Mouse (Mus musculus) lung, embryonic 16.5 days (tissue): ENCODE results near the gene Tcf12. TPM values are rescaled to one million over a fixed set of nuclear protein-coding genes. Genes with fewer than 3 reads are reported as not detected.

Source experiments
- ATAC-seq: fragments of 200-750 bp; cut with Nextera tagmentation; 2 replicates; pipeline ENCODE4 v1.8.0; 2017; ENCODE audit warnings: low read depth, mild to moderate bottlenecking, moderate library complexity
- H3K27ac ChIP-seq: fragments of 300-500 bp; sonication (generic); 2 replicates; pipeline ENCODE4 v1.5.1; 2014; ENCODE audit warnings: mild to moderate bottlenecking, control low read depth, low read length
- H3K27me3 ChIP-seq: fragments of 300-500 bp; sonication (generic); 2 replicates; pipeline ENCODE4 v1.6.1; 2014; ENCODE audit warnings: low read depth, low read length, mixed read lengths; ENCODE audit not compliant: control insufficient read depth, insufficient read depth
- H3K36me3 ChIP-seq: fragments of 300-500 bp; sonication (generic); 2 replicates; pipeline ENCODE4 v1.6.1; 2014; ENCODE audit warnings: low read length; ENCODE audit not compliant: control insufficient read depth, insufficient read depth
- H3K4me1 ChIP-seq: fragments of 300-500 bp; sonication (generic); replicated peaks from 2 replicates; pipeline ENCODE4 v1.6.1; 2014; ENCODE audit warnings: low read length, mixed read lengths; ENCODE audit not compliant: control insufficient read depth, insufficient read depth
- H3K4me2 ChIP-seq: fragments of 300-500 bp; sonication (generic); 2 replicates; pipeline ENCODE4 v1.6.1; 2014; ENCODE audit warnings: low read depth, low read length, control low read depth
- H3K4me3 ChIP-seq: fragments of 300-500 bp; sonication (generic); 2 replicates; pipeline ENCODE4 v1.5.1; 2014; ENCODE audit warnings: mild to moderate bottlenecking, low read length, control low read depth
- H3K9ac ChIP-seq: fragments of 300-500 bp; sonication (generic); 2 replicates; pipeline ENCODE4 v1.6.1; 2014; ENCODE audit warnings: low read length, control low read depth
- H3K9me3 ChIP-seq: fragments of 300-500 bp; sonication (generic); 2 replicates; pipeline ENCODE4 v1.6.1; 2016; ENCODE audit warnings: low read length; ENCODE audit not compliant: control insufficient read depth
- WGBS: fragments of 180-500 bp; shearing (Covaris S2); extraction: QIAGEN DNeasy Blood & Tissue Kit; methylation state at CpG from one replicate; pipeline ENCODE4 v1.1.7; 2014; 5-methylcytosine and 5-hydroxymethylcytosine counted together
- polyA plus RNA-seq: library from polyadenylated mRNA; unstranded; fragments of >200 nt; fragmentation: Nextera tagmentation; extraction: Ambion mirVana; gene quantifications from 2 replicates; pipeline ENCODE4 v1.2.1, GENCODE M21; 2015

Tcf12 gene
- polyA plus RNA-seq, 1 experiment from 2014 or later, result 60.4 TPM

DNA sequence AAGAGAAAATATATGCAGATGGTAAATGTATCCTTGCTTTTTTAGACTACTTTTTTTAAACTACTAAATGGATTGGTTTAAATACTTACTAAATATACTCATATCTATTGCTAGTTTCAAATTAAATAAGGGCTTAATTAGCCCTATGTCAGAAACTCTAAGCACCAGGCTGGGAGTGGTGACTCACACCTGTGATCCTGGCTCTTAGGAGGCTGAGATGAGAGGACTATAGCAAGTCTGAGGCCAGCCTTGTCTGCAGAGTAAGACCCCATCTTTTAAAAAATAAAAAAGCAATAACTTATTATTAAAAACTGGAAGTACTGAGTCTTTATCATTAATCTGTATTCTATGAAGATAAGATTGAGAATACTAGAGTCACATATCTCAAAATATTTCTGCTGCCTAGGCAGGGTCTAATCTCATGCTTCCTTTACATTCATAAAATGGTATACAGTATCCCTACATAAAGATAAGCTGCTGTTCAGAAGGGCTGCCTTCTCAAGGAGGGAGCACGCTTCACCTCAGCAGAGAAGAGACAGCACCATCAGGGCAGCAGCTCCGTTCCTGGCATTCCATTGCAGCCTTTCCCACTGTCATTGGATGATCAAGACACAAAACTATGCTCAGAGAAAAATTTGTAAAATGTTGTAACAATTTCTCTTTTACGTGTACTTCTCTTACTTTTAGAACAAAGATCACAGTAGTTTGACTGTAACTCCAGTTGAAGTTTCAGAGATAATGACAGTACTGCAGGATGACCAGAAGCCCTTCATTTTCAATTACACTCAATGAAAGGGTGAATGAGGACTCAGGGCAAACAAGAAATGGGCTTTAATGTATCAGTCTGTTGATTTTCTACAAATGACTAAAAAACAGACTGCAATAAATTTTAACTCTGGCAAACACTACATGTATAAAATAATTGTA, 181.0 kb downstream of the Tcf12 start:
- Histone ChIP-seq H3K27ac (no peak overlapping the region), H3K4me2 (no peak overlapping the region), H3K36me3 (no peaks in the 10 kb centered on the region), H3K4me1 (no peaks in the 10 kb centered on the region), H3K4me3 (no peak overlapping the region), H3K9me3 (no peaks in the 10 kb centered on the region), H3K9ac (no peak overlapping the region), H3K27me3 (no peaks in the 10 kb centered on the region)
- 68% methylated on average over 3 of the region's 3 CpGs for WGBS
- ATAC-seq, result no peak

DNA sequence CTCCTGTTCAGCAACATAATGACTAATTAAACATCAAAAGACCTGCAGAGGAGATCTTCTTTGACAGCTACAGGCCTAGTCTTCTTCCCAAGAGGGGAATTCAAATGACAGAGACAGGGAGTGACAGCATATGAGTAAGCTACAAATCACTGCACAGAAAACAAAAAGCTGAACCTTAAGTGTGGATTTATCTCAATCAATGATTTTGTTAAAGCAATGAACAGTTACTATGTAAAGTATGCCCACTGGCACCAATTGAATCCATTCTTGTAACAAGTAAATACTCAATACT, 195.1 kb downstream of the Tcf12 start:
- no peak for ATAC-seq

DNA sequence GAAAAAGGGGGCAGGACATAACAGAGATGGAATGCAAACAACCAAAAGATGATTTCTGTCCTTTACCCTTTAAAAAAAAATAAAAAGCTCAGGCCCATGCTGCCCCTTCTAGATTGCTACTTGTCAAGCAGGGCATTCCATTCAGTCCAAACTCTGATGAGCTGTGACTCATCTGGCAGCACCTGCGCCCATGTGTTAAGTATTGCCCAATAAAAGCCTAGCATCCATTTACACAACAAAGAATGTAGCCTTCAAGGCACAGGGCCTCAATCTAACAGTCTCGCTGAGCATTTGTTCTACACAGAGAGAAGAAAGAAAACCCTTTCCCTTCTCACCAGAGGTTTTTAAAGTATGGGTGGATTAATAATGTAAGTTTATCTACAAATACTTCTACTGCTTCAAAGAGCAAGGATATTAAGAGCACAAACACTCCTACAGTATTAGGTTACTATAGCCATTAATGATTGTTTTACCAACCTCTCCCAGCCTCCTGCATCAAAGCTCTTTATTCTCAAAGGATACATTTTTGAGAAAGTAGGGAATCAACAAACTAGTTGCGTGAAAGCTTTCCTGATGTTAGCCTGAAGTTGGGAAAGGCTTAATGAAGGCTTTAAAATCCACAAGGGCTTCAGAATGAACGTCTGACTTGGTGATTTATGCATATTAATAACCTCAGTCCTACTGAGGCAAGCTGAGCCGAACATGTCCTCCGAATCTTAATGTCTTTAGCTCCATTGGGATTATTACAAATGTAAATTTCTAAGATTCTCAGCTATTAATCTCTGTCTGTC, 195.6 kb downstream of the Tcf12 start:
- H3K9me3 ChIP-seq, result no peaks in the 10 kb centered on the region
- peaks cover 4% of the 10 kb centered on the region; the same call in 1 of the 2 replicates for H3K4me1 ChIP-seq
- no peaks in the 10 kb centered on the region for H3K36me3 ChIP-seq
- no peak overlapping the region for H3K4me3 ChIP-seq
- H3K4me2 ChIP-seq, result no peak overlapping the region
- H3K27me3 ChIP-seq, result no peaks in the 10 kb centered on the region
- WGBS, result 52% methylated on average over 6 of the region's 6 CpGs
- peak overlapping the region; percentile 52; the same call in 1 of the 2 replicates for H3K27ac ChIP-seq
- H3K9ac ChIP-seq, result no peak overlapping the region
- ATAC-seq, result peak; percentile 60; the same call in 1 of the 2 replicates

More for the DNA sequence above, 195.1 kb downstream of the Tcf12 start:
- H3K27ac ChIP-seq, result no peak overlapping the region
- no peaks in the 10 kb centered on the region for H3K27me3 ChIP-seq
- H3K4me1 ChIP-seq, result peaks cover 4% of the 10 kb centered on the region; the same call in 1 of the 2 replicates
- H3K9ac ChIP-seq, result no peak overlapping the region
- peaks cover 2% of the 10 kb centered on the region; the same call in 1 of the 2 replicates for H3K36me3 ChIP-seq
- no peaks in the 10 kb centered on the region for H3K9me3 ChIP-seq
- no peak overlapping the region for H3K4me3 ChIP-seq
- H3K4me2 ChIP-seq, result no peak overlapping the region

DNA sequence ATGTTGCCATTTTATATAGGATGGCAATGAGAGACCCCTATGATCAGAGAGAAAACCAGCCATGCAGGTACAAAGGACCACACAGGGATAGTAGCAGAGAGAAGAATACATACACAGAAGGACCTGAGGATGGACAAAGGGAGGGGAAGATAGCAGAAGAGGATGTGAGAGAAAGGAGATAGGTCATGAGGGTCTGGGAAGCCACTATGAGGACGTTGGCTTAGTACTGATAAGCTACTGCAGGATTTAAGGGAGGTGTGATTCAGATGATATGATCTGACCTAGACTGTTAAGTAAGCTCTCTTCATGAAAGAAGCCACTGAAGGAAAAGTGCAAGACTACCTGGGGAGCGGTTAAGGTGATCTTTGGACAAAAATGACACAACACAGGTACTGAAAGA, 205.1 kb downstream of the Tcf12 start:
- Histone ChIP-seq H3K9me3 (peaks cover 4% of the 10 kb centered on the region), H3K27ac (no peak overlapping the region), H3K27me3 (no peaks in the 10 kb centered on the region), H3K4me2 (no peak overlapping the region), H3K36me3 (peaks cover 7% of the 10 kb centered on the region), H3K9ac (no peak overlapping the region), H3K4me1 (no peaks in the 10 kb centered on the region), H3K4me3 (no peak overlapping the region)
- ATAC-seq, result no peak
- WGBS, result 53% methylated on average over 2 of the region's 2 CpGs

DNA sequence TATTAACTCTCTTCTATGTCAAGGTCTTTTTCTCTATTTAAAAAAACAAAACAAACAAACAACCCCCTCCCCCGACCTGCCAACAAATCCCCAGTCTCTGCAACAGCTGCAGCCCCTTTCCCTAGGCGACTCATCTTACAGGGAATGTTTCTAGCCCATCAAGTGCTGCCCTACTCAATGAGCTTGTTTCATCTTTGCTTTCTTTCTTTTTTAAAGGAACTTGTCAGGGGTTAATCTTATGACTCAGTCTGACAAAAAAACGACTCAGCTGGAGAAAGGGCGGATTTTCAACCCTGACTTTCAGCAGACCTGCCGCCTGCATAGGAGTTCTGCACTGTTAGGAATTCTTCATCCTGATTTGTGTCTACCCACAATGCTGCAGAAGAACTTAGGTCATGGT, 212.8 kb downstream of the Tcf12 start:
- 32% methylated on average over 5 of the region's 5 CpGs for WGBS
- H3K27ac ChIP-seq, result peak overlapping the region; percentile 21; the same call in 1 of the 2 replicates

DNA sequence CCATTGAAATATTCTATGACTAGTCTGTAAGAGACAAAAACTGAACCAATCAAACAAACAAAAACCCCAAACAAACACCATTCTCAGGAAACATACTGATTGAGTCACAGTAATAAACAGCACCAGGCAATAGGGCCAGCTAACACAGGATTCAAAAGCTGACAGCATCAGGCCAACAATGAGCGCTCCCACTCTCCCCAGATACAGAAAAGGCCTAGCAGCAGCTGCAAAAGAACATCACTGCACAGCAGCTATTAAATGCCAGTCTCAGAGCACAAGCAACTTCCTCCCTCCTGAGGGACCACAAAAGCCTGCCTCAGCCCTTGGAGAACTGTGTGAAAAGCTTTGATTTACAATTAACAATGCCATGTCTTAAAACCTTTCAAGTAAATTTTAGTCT, 214.3 kb downstream of the Tcf12 start:
- 85% methylated on average over 1 of the region's 1 CpGs for WGBS
- Histone ChIP-seq H3K27ac (peak overlapping the region; percentile 27; the same call in 1 of the 2 replicates), H3K9ac (no peak overlapping the region), H3K4me2 (no peak overlapping the region), H3K4me3 (no peak overlapping the region), H3K27me3 (no peaks in the 10 kb centered on the region), H3K9me3 (no peaks in the 10 kb centered on the region), H3K36me3 (no peaks in the 10 kb centered on the region), H3K4me1 (peaks cover 9% of the 10 kb centered on the region)
- no peak for ATAC-seq

More for the DNA sequence above, 212.8 kb downstream of the Tcf12 start:
- Histone ChIP-seq H3K4me2 (no peak overlapping the region), H3K9ac (no peak overlapping the region), H3K4me3 (no peak overlapping the region), H3K27me3 (no peaks in the 10 kb centered on the region), H3K36me3 (no peaks in the 10 kb centered on the region), H3K9me3 (no peaks in the 10 kb centered on the region), H3K4me1 (peaks cover 9% of the 10 kb centered on the region)
- ATAC-seq, result no peak

DNA sequence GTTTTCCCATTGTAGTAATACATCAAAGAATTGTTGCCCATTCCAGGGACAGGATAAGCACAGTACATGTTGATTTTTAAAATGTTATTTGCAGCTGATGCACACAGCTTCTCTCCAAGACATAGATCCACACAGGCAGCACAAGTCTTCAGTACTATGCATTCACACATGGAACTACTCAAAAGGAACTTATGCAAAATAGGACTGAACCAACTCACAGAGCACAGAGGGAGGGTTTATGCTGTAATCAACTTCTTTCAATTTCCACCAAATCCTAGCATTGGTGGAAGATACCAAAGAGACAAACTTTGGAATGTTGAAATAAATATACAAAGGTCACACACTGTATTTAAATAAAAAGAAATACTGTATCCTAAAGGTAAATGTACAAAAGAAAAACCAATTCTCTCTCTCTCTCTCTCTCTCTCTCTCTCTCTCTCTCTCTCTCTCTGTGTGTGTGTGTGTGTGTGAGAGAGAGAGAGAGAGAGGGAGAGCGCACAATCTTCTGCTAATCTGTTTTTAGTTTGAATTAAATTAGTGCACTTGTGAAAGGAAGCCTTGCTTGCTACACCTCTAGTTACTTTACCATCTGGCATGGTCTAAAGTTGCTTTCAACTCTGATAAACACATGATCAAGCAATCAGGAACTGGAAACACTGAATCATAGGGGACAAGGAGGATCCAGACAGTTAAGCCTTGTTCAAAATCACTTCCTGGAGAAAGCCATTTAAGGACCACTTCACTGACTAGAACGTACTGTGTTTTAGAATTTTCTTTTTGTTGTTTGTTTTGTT, 215.5 kb downstream of the Tcf12 start:
- Histone ChIP-seq H3K27ac (peak overlapping the region; percentile 76), H3K27me3 (no peaks in the 10 kb centered on the region), H3K4me1 (peaks cover 9% of the 10 kb centered on the region), H3K36me3 (no peaks in the 10 kb centered on the region), H3K4me3 (peak overlapping the region; percentile 39), H3K9me3 (no peaks in the 10 kb centered on the region), H3K4me2 (peak overlapping the region; percentile 32), H3K9ac (no peak overlapping the region)
- WGBS, result 20% methylated on average over 2 of the region's 2 CpGs
- ATAC-seq, result peak; percentile 89

DNA sequence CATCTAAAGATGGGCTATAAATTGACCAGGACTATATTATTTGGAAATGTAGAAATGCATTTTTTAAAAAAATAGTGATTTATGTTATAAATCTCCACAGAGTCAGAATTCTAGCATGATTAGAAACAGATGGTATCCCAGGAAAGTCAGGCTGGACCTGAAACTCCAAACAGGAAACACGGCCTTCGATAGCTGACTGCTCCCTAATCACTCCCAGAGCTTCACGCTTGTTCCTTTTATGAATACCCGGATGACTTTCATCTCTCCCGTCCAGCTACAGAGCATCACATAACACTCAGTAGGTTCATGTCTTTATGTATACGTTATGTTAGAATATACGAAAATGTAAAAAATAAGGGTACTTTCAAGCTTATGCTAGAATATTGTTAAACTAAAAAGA, 216.4 kb downstream of the Tcf12 start:
- H3K9ac ChIP-seq, result no peak overlapping the region; the same call in 1 of the 2 replicates
- H3K36me3 ChIP-seq, result no peaks in the 10 kb centered on the region
- H3K27me3 ChIP-seq, result no peaks in the 10 kb centered on the region
- ATAC-seq, result peak; percentile 75
- peak overlapping the region; percentile 34 for H3K4me3 ChIP-seq
- H3K9me3 ChIP-seq, result no peaks in the 10 kb centered on the region
- H3K4me2 ChIP-seq, result peak overlapping the region; percentile 39
- no peak overlapping the region for H3K27ac ChIP-seq
- peaks cover 11% of the 10 kb centered on the region for H3K4me1 ChIP-seq
- WGBS, result 30% methylated on average over 7 of the region's 7 CpGs
